Mouse (Mus musculus): ENCODE measurements around the gene Metap1d.

Metap1d gene

DNA sequence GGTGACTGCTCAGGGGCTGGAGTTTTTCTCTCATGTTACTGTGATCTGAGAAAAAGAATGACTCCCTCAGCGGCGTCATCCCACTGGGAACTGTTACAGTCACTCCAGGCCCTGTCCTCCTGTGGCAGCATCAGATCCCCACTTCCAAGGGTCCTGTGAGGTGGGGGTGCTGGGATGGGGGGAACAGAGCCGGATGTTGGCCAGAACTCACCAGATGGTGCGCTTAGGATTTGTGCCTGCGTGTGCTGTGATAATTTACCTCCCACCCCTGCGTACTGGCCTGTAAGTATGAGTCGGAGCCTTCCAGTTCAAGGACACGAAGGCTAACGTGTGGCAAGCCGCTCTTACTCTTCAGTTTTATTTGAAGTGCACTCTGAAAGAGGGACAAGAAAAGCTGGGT is 22.2 kb downstream of the Metap1d start:
- DNase-seq (ENCODE audit: low read depth) = no peak

DNA sequence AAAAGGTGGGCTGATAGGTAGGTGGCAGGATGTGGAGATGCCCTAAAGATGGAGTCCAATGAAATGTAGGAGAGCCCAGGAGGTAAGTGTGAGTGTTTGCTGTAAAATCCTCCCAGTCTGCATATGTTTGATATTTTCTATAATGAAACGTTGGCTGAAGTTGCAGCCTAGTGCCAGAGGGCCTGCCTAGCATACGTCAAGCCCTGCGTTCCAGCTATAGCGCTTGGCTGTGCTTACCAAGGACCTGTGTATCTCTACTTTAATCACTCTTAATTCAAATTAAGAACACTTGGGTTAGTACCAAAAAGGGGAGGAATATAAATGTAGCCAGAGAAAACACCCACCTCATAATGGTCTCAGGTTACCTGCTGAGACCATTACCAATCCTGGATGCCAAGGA is 22.7 kb downstream of the Metap1d start:
- DNase-seq (ENCODE audit: low read depth) = no peak

DNA sequence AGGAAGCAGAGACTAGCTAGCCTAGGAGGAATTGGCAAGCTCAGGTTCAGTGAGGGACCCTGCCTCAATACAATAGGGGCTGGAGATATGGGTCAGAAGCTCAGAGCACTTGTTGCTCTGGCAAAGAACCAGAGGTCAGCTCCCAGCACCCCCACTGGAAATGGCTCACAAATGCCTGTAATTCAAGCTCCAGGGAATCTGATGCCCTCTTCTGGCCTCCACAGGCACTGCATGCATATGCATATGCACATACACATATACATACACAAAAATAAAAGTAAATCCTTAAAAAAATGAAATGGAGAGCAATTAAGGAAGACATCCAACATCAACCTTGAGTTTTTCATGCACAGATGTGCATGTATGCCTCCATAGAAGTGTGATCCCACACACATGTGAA is 24.7 kb downstream of the Metap1d start:
- no peak for DNase-seq (ENCODE audit: low read depth)

DNA sequence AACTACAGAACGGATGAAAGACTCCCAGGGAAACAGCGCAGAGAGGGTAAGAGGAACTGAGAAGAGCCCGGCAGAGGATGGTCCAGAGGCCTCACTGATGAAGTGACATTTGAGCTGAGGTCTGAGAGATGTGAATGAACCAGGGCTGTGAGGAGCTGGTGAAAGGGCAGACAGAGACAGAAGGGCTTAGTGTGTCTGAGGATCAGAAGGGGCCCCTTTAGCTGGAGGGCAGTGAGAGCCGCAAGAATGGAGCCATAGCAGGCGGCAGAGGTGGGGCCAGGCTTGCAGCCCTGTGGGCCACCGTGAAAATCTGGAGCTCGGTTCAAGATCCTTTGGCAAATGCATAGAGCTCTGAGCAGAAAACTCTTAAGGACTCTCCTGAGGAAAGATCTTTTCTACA is 26.8 kb downstream of the Metap1d start:
- DNase-seq (ENCODE audit: low read depth) = no peak

DNA sequence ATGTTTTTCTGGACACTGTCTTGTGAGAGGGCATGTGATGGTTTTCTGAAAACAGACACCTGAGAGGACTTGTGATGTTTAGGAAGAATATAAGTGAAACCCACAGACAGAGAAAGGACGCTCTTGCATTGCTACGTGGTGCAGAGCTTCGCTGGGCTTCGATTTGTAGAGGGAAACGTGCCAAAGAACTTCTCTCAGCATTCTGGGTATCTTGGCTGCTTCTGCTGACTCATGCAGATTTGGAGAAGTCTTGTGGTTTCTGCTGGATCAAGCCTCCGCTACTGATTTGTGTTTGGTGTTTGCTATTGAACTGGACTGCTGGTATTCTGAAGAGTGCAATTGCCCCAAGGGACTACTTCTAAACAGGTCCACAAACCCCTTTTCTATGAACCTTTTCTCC is 28.7 kb downstream of the Metap1d start:
- DNase-seq (ENCODE audit: low read depth) = no peak

DNA sequence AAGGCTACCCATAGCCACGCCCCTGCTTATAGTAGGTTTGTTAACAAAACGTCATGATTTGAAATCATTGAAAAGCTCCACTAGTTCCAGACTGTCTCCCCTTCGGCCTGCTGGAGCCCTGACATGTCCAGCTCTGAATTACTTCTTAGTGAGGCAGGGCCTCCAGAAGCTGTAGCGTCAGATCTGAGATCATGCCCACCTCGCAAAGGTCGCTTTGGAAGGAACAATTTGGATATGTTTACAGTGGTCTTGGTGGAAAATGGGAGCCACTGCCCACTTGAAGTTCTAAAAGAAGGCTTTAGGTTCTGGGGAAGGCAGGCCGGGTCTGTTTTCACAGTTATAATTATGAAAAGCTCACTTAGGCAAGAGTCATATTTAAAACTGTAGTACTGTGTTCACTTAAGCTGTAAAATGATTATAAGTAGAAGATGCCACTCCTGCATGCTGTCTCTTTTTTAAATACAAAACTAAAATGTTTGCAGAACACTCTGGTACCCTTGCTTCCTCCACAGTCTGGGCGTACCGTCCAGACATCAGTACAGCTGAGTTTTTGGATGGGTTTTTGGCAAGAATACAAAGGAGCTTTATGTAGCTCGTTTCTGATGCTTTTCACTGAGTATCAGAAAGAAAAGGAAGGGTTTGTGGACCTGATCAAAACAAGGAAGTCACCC is 30.1 kb downstream of the Metap1d start:
- no peak for DNase-seq (ENCODE audit: low read depth)

DNA sequence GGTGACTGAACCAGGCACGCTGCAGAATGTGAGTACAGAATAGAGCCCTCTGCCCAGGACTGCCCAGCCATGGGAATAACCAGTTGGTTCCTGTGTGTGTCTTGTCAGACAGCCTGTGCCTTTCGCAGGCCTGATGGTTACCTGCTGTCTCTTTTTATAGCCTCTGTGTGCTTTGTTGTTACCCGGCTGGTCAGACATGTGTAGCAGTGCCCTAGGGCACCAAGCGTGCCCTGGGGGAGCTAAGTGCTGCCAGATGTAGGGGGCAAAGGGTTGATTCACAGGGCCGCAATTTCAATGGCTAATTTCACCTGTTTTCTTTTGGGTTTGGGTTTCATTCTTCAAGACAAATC is 30.6 kb downstream of the Metap1d start:
- no peak for DNase-seq (ENCODE audit: low read depth)

DNA sequence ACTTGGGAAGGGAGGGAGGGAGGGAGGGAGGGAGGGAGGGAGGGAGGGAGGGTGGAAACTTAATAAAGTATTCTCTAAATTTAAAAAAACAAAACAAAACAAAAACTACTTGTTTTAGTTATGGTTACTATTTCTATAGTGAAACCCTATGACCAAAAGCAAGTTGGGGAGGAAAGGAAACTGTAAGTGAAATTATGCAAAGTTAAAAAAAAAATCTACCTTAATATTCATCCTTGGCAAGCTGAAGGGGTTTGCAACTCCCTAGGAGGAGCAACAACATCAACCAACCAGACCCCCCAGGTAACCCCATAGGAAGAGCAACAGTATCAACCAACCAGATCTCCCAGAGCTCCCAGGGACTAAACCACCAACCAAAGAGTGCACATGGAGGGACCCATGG is 38.2 kb downstream of the Metap1d start:
- DNase-seq (ENCODE audit: low read depth) = no peak

DNA sequence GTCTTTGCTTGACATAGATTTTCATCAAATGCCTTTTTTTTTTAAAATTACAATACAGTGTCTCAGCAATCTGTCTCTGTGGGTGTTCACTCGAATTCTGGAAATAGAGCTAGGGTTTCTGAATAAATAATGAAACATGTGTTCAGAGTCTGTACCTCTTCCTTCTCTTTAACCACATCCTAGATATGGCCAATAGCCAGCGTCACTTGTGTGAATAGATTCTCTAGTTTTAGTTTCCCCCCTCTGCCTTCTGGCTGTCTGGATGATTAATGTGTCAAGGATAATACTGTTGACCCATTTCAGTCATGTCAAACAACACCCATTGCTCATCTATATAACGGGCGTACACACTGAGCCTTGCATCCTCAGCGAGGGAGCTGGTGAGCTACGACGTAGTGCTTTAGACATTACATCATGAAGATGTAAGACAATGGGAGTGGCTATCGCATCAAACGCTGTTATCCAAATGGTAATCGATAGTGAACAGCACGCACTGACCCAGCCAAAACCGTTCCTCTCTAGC is 40.1 kb downstream of the Metap1d start:
- DNase-seq (ENCODE audit: low read depth) = no peak

DNA sequence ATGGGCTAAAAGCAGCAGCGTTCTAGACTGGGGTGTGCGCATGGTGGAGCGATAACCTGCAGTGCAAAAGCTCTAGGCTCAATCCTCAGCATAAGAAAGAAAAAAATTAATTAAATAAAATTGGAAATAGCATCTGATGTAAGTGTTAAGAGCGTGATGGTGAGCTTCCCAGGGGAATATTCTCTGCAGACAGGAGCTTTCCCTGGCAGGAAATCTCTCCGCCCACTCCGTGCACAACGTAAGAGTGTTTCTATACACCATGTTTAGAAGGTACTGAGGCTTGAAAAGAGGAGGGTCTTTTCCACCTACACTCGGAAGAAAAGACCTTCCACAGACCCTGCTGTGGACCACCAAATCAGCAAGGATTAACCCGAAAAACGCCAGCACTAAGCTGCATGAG is 41.4 kb downstream of the Metap1d start:
- no peak for DNase-seq (ENCODE audit: low read depth)

DNA sequence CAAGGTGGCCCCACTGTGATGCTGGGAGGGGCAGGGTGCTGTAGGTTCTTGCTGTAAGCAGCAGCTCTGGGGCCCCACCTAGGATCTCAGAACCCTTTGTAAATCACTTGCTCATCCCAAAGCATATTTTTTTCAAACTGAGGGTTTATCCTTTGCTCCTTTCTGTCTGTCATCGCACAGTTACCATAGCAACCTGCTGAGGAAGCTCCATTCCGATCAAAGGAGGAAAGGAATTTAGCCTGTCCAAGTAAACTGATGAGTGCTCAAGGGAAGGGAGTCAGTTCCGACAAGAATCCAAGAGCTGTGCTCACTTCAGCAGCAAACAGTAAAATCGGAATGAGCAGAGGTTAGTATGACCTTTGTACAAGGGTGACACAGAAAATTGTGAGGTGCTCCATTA is 41.9 kb downstream of the Metap1d start:
- DNase-seq (ENCODE audit: low read depth) = no peak

DNA sequence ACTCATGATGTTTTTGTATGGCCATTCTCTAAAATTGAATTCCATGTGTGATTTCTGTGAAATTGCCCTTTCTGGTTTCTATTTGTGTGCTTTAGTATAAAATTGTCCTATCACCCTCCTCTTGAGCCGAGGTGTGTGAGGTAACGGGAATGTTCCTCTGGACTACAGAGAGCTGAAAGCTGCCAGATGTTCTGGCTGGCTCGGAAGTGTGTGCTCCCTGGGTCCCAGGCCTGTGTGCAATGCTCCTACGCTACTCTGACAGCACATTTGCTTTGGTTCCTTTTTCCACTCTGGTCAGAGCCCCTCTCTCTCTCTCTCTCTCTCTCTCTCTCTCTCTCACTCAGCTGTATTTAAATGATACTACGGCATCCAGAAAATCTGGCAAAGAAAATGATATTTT is 44.1 kb downstream of the Metap1d start:
- no peak for DNase-seq (ENCODE audit: low read depth)

DNA sequence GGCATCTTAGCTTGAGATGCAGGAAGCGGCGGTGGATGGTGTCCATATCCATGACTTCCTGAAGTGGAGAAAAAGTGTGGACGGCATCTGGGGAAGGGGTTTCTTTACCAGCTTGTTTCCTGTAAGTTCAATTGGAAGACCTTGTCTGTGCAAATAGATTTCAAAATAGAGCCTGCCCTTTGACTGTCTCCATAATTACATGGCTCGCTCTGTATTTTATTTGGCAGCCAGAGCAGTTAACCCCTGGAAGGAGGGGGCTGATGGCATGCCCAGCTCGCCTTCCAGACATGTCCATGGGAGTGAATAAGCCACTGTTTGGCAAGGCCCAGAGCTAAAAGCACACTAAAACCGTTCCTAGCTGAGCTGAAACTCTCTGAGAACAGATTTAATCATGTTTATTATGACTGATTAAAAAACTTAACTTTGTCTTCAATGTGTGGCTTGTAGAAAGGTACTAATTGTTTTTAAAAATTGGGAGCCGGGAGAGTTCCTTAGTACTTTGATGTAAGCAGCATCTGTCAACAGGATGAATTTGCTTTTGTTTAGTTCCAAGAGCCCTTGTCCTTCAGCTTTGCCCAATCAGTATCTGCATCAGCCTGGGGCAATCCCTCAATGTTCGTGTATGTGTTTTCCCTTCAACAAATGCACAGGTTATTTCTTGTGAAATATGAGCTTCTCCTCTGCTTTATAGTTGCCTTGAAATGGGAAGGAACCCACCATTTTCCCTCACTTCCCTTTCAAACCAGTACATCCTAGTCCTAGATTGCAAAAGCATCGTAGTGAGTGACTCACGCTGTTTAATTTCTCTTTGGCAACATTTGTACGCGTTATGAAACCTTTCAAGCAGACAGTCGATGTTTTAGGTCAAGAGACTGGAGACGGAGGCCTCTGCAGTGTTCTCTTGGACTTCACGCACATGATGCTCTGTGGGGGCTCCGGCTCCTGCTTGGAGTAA is 46.5 kb downstream of the Metap1d start:
- peak; percentile 91 for DNase-seq (ENCODE audit: low read depth)

DNA sequence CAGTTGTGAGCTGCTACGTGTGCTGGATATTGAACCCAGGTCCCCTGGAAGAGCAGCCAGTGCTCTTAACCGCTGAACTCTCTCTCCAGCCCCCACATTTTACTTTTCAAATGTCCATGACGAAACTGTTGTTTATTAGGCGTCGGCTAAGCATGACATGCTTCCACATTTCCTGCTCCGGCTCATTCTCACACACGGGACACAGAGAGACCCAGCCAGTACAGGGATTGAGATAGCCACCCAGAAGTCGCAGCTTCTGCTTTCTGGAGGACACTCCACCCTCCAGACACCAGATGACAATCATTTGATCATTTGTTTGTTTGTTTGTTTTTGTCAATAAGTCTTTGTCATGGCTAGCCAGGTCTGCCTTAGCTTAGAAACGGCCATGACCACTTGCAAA is 51.8 kb downstream of the Metap1d start:
- no peak for DNase-seq (ENCODE audit: low read depth)

DNA sequence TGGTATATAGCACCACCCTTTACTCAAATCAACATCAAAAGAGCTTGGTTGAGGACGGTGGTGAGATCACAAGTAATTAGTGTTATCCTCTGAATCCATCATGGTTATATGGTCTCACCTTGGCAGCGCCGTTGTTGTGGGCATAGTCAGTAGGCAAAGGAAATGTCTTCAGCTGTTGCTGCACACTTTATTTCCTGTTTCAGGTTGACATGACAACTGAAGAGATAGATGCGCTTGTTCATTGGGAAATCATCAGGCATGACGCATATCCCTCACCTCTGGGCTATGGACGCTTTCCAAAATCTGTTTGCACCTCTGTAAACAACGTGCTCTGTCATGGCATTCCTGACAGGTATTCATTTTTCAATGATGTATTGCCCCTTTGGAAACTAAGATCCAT is 58.1 kb downstream of the Metap1d start:
- no peak for DNase-seq (ENCODE audit: low read depth)

DNA sequence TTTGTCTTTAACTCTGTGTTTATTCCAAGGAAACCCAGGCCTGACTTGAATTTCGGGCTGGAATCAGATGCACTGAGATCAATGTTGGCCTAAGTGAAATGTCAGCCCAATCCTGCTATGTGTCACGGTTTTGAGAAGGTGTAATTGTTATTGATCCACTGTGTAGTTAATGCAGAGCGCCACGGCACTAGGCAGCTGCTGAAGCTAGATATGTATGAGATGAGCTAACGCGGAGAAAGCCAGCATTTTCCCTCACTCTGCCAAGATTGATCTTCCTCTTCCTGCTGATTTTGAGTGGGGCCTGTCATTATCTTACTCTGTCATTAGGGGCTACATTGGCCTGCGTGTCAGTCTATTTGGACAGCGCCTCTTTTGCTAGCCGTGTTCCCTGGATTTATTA is 59.2 kb downstream of the Metap1d start:
- DNase-seq (ENCODE audit: low read depth) = no peak

DNA sequence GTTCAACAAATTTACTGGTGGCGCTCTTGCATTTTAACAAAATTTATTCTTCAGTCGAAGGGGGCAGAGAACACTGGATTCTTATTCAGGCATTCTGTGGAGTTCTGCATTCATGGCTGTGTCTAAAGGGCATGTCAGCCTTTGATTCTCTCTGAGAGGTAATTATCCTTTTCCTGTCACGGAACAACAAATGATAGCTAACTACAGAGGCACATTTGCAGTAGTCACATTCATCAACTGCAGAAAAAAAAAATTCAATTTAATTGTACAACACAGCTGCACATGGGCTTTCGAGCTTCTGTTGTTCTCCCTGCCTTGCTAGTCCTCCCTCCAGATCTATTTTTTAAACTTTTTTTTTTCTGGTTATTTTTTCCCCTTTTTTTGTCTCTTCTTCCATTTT is 63.9 kb downstream of the Metap1d start:
- no peak for DNase-seq (ENCODE audit: low read depth)

DNA sequence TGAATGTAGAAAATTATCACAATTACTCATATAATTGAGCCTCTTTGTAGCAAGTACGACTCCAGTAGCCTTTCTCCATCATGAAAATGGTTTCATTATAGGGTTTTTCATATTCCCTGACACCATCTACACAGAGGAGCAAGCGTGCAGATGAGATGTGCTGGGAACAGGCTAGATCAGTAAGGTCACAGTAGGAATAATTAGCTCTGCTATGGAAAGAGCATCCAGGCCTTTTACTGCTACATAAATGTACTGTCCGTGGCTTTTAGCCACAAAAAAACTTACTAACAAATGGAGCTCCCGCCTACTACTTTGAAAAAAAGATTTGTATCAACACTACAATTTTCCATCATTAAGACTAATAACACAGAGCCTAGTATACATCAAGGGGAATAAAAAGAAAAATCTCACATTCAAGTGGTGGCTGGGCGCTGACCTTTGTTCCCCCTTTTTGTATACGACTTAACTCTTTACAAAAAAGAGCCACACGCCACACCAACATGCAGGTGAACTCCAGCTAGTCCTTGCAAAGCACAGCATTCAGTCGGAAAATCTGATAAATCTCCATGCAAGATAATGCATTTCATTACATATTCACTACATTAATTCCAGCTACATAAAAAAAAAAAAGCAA is 64.5 kb downstream of the Metap1d start:
- DNase-seq (ENCODE audit: low read depth) = no peak

DNA sequence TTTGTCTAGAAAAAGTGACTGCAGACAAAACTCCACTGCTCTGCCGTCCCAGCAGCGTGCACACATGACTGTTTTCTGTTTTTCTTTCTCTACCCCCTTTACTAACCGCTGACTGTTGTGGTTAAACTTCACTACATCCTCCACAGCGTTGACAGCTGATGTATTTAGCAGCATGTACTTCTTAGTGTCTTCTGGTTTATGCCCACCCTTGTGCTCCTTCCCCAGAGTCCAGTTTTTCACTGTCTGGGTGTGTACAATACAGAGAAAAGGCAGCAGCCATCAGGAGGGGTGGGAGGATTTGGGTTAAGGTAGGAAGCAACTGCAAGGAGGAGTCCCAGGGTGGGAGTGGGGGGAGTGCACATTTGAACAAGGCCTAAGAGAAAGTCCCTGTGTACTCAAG is 69.8 kb downstream of the Metap1d start:
- DNase-seq (ENCODE audit: low read depth) = no peak

DNA sequence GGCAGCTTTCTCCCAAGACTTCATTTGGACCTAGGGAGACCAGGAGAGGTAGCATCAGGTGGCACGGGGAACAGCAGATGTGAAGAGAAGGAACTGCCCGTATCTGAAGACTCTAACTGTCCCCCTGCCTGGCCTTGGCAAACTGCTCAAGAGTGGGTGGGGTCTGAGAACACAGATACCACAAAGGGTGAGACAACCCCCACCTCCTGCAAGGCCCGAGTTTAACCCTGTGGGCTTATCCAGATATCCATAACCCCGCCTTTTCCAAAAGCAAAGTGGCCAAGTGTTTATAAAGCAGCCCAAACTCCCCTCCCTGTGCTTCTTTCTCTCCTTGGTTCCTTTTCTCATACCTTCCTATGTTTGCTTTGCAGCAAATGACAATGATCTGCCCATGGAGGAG is 70.4 kb downstream of the Metap1d start:
- DNase-seq (ENCODE audit: low read depth) = no peak

DNA sequence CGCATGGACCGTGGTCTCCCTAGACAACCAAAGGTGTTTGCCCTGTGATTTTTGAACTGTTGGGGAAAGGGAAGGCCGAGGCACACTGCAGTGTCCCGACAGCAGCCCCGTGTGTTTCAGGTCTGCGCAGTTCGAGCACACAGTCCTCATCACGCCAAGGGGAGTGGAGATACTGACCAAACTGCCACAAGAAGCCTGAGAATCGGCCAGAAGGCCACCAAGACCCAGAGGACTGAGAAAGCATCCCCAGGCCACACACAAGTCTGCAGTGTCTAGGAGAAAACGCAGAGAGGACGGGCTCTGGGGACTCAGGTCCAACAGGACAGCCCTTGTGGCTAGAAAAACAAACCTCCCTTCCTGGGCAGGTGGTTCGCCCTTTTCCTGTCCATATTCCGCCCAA is 71.7 kb downstream of the Metap1d start:
- no peak for DNase-seq (ENCODE audit: low read depth)

DNA sequence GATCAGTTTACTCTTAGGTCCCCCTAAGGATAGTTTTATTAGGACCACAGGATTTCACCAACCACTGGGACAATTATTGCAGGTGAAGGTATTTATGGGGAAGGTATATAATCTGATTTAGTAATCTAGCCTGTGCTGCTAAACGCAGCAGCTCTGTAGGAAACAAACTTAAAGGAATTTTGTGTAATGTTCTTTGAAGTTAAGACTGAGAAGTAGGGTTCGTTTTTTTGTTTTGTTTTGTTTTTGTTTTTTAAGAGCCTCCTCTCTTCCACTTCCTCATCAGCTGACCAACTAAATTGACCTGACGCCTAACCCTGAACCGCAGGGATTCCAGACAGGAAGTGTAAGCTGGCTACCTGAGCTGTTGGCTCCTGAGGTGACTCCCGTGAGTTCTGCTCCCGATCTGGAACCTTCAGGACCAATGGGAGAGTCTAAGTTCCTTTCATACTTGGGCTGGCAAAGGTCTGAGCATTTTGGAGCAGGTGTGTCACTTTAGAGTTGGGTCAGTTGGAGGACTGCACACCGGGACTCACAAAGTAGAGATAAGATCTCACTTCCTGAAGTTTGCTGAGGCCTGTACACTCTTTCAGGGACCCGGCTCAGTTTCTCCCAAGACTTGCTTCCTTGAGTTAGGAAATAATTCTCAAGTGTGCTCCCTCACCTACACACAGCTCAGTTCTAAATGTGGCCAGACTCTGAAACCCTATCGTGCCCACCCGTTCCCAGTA is 73.7 kb downstream of the Metap1d start:
- no peak for DNase-seq (ENCODE audit: low read depth)

All from fibroblast of lung, adult 2 months (primary cell).